Mouse (Mus musculus) midbrain, embryonic 13.5 days (tissue): ENCODE data around the gene Ctdsp1. TPM values are rescaled to one million over a fixed set of nuclear protein-coding genes. Genes with fewer than 3 reads are reported as not detected.
A peak's percentile ranks its signal among the peaks of the same experiment; 100 is the strongest.

Experiments used
- ATAC-seq: fragments of 200-750 bp; cut with Nextera tagmentation; 2 replicates; pipeline ENCODE4 v1.8.0; 2017; ENCODE audit warnings: mild to moderate bottlenecking, moderate TSS enrichment, moderate library complexity
- H3K27ac ChIP-seq: fragments of 300-500 bp; sonication (generic); 2 replicates; pipeline ENCODE4 v1.5.1; 2015; ENCODE audit warnings: inconsistent platforms, mild to moderate bottlenecking, moderate library complexity
- H3K27me3 ChIP-seq: fragments of 300-500 bp; sonication (generic); 2 replicates; pipeline ENCODE4 v1.6.1; 2015; ENCODE audit warnings: mild to moderate bottlenecking, inconsistent platforms
- H3K36me3 ChIP-seq: fragments of 300-500 bp; sonication (generic); 2 replicates; pipeline ENCODE4 v1.6.1; 2015; ENCODE audit warnings: mild to moderate bottlenecking, inconsistent platforms
- H3K4me1 ChIP-seq: fragments of 300-500 bp; sonication (generic); replicated peaks from 2 replicates; pipeline ENCODE4 v1.6.1; 2015; ENCODE audit warnings: inconsistent platforms
- H3K4me2 ChIP-seq: fragments of 300-500 bp; sonication (generic); replicated peaks from 2 replicates; pipeline ENCODE4 v1.6.1; 2015; ENCODE audit warnings: moderate library complexity, mild to moderate bottlenecking, inconsistent platforms
- H3K4me3 ChIP-seq: fragments of 300-500 bp; sonication (generic); replicated peaks from 2 replicates; pipeline ENCODE4 v1.5.1; 2015; ENCODE audit warnings: mild to moderate bottlenecking, inconsistent platforms
- H3K9ac ChIP-seq: fragments of 300-500 bp; sonication (generic); replicated peaks from 2 replicates; pipeline ENCODE4 v1.6.1; 2015; ENCODE audit warnings: mild to moderate bottlenecking, inconsistent platforms
- H3K9me3 ChIP-seq: fragments of 300-500 bp; sonication (generic); 2 replicates; pipeline ENCODE4 v1.6.1; 2016; ENCODE audit warnings: mild to moderate bottlenecking, inconsistent platforms
- WGBS: fragments of 180-500 bp; shearing (Covaris S2); methylation state at CpG from one replicate; pipeline ENCODE4 v1.1.7; 2015; 5-methylcytosine and 5-hydroxymethylcytosine counted together
- polyA plus RNA-seq: library from polyadenylated mRNA; unstranded; fragments of >200 nt; fragmentation: Nextera tagmentation; extraction: Ambion mirVana; gene quantifications from 2 replicates; pipeline ENCODE4 v1.2.1, GENCODE M21; 2015

The Ctdsp1 gene
- 17.2 and 18.6 TPM in 2 replicates for polyA plus RNA-seq

DNA sequence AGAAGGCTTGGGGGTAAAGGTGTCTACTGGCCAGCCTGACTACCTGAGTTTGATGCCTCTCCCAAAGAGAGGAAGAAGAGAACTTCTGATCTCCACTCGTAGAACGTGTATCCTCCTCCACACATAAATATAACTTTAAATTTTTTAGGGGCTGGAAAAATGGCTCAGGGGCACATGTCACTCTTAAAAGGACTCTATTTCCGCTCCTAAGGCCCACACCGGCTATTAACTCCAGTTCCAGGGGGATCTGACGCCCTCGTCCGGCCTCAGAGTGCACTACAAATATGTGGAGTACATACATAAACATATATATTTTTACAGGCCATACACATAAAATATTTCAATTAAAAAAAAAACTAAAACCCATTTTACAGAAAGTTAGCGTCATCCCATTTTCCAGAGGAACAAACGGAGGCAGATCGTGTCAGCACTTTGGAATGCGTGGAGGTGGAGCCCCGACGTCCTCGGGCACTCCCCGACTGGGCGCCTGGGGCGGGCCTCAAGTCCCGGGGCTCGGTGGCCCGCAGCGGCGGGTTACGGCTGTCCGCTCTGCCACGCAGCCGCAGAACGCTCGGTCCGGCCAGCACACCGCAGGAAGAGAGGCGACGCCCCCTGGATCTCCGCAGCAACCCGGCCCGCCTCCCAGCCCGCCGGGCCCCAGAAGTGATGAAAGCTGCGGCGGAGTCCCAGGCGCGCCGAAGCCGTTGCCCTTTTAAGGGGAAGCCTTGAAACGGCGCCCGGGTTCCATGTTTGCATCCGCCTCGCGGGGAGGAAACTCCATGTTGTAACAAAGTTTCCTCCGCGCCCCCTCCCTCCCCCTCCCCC is at the start of gene Ctdsp1:
Ctdsp1 (plus strand) TSS at position 586 of the 825 bp plus-strand sequence.
- H3K4me1 ChIP-seq: peaks cover 46% of the 10 kb centered on the region
- peak within 1 kb of the TSS; percentile 83 for H3K9ac ChIP-seq
- peaks cover 28% of the 10 kb centered on the region for H3K27me3 ChIP-seq
- peaks cover 20% of the 10 kb centered on the region for H3K36me3 ChIP-seq
- no peaks in the 10 kb centered on the region for H3K9me3 ChIP-seq
- ATAC-seq: peak; percentile 76
- H3K4me3 ChIP-seq: peak within 1 kb of the TSS; percentile 88
- peak within 1 kb of the TSS; percentile 95 for H3K4me2 ChIP-seq
- peak within 1 kb of the TSS; percentile 81 for H3K27ac ChIP-seq
- WGBS: 3% methylated on average over 35 of the region's 51 CpGs

DNA sequence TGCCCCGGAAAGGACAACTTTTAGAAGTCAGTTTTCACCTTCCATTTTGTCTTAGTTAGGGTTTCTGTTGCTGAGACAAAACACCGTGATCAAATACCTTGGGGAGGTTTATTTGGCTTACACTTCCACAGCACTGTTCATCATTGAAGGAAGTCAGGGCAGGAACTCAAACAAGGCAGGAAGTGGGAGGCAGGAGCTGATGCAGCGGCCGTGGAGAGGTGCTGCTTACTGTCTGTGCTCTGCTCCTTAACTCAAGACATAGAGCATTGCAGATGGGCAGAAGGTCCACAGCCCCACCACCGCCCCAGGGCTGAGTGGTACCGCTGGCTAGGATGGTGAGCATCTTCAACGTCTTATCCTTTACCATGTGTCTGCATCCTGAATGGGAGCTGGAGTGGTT is 49.4 kb upstream of the Ctdsp1 start:
- Histone ChIP-seq H3K4me1 (peaks cover 15% of the 10 kb centered on the region), H3K36me3 (no peaks in the 10 kb centered on the region), H3K4me2 (no peak overlapping the region), H3K27me3 (no peaks in the 10 kb centered on the region), H3K9ac (no peak overlapping the region), H3K9me3 (no peaks in the 10 kb centered on the region), H3K4me3 (no peak overlapping the region), H3K27ac (no peak overlapping the region)
- 95% methylated on average over 7 of the region's 7 CpGs for WGBS
- no peak for ATAC-seq

GRCm38 (mm10) chr1:74342308-74342707 is 49.0 kb upstream of the Ctdsp1 start:
- H3K4me3 ChIP-seq: no peak overlapping the region
- H3K9ac ChIP-seq: no peak overlapping the region
- H3K4me2 ChIP-seq: no peak overlapping the region
- peaks cover 1% of the 10 kb centered on the region for H3K36me3 ChIP-seq
- WGBS: 93% methylated on average over 1 of the region's 1 CpGs
- peaks cover 15% of the 10 kb centered on the region for H3K4me1 ChIP-seq
- no peaks in the 10 kb centered on the region for H3K27me3 ChIP-seq
- H3K27ac ChIP-seq: no peak overlapping the region
- no peaks in the 10 kb centered on the region for H3K9me3 ChIP-seq
- no peak for ATAC-seq

- WGBS: 68% methylated on average over 5 of the region's 5 CpGs
- ATAC-seq: 0 out of 2 replicates have a peak, but pooled peaks have one; percentile 10
These were observed 48.1 kb upstream of the Ctdsp1 start for GRCm38 (mm10) chr1:74343161-74343560.

DNA sequence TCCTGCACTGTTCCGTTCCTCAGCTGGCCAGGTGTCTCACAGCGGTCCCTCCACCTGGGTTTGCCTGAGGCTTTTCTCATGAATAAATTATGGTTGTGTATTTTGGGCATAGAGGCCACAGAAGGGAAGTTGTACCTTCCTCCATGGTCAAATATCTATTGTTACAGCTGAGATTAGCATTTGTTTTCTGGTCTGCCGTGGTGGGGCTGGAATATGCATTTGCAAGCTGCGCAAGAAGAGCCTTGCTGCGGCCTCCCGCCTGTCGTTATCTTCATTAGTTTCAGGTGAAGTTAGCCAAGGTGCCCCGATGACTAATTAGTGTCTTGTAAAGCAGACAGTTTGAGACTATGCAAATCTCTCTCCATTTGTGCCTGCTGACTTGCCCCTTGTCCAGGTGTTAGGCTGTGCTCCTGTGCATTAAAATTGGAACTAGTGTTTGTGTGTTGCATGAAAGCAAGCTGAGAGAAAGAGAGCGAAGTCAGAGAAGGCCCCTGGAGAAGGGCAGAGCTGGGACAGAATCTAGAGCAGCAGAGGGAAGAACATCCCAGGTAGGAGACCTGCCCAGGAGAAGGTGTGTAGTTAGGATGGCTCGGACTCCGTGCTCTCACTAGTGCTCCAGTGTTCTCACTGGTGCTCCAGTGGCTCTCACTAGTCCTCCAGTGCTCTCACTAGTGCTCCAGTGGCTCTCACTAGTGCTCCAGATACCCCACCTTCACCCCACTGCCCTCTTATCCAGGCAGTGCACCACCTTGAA is 47.0 kb upstream of the Ctdsp1 start:
- Histone ChIP-seq H3K27ac (no peak overlapping the region), H3K27me3 (no peaks in the 10 kb centered on the region), H3K9me3 (no peaks in the 10 kb centered on the region), H3K4me1 (peaks cover 11% of the 10 kb centered on the region), H3K4me2 (no peak overlapping the region), H3K36me3 (peaks cover 13% of the 10 kb centered on the region), H3K9ac (no peak overlapping the region), H3K4me3 (no peak overlapping the region)
- 79% methylated on average over 11 of the region's 11 CpGs for WGBS
- ATAC-seq: no peak; the same call in 1 of the 2 replicates

More at GRCm38 (mm10) chr1:74343161-74343560, 48.1 kb upstream of the Ctdsp1 start:
- no peak overlapping the region for H3K4me2 ChIP-seq
- peaks cover 5% of the 10 kb centered on the region for H3K36me3 ChIP-seq
- H3K9me3 ChIP-seq: no peaks in the 10 kb centered on the region
- no peak overlapping the region for H3K9ac ChIP-seq
- H3K4me3 ChIP-seq: no peak overlapping the region
- H3K27ac ChIP-seq: no peak overlapping the region
- H3K4me1 ChIP-seq: peaks cover 15% of the 10 kb centered on the region
- no peaks in the 10 kb centered on the region for H3K27me3 ChIP-seq

GRCm38 (mm10) chr1:74351185-74351769 is 40.0 kb upstream of the Ctdsp1 start:
- no peak overlapping the region for H3K27ac ChIP-seq
- no peak overlapping the region for H3K9ac ChIP-seq
- H3K4me2 ChIP-seq: no peak overlapping the region
- no peaks in the 10 kb centered on the region for H3K9me3 ChIP-seq
- H3K27me3 ChIP-seq: no peaks in the 10 kb centered on the region
- H3K4me3 ChIP-seq: no peak overlapping the region
- H3K36me3 ChIP-seq: peaks cover 52% of the 10 kb centered on the region
- H3K4me1 ChIP-seq: no peaks in the 10 kb centered on the region
- no peak for ATAC-seq
- WGBS: 90% methylated on average over 13 of the region's 13 CpGs

DNA sequence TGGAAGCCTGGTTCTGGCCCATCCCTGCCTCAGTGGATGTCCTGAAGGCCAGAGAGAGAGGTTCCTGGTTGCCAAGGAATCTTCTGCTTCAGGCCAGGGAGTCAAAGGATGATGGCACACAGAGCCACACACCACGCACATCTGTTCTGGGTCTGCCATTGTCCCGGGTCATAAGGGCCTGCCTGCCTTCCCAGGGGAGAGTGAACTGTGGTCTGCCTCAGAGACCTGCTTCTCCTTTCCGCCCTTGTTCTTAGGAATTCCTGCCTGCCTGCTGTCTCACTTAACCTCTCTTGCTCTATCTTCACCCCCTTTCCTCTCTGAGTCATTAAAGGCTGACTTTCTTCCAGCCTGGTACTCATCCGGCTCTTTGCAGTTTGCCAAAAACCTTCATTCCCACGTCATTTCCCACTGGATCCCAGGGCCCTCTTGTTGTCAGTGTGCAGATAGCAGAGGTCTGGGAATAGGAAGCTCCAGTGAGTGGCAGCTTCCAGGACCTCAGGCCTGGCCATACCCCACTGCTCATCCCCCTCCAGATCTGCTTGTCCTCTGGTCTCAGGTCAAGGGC is 38.7 kb upstream of the Ctdsp1 start:
- Histone ChIP-seq H3K4me3 (no peak overlapping the region), H3K36me3 (peaks cover 48% of the 10 kb centered on the region), H3K9me3 (no peaks in the 10 kb centered on the region), H3K4me1 (no peaks in the 10 kb centered on the region), H3K27ac (no peak overlapping the region), H3K27me3 (no peaks in the 10 kb centered on the region), H3K9ac (no peak overlapping the region), H3K4me2 (no peak overlapping the region)
- no peak for ATAC-seq
- 91% methylated on average over 5 of the region's 5 CpGs for WGBS

GRCm38 (mm10) chr1:74353453-74354229 is 37.7 kb upstream of the Ctdsp1 start:
- no peak for ATAC-seq
- Histone ChIP-seq H3K9ac (no peak overlapping the region), H3K9me3 (no peaks in the 10 kb centered on the region), H3K27ac (no peak overlapping the region), H3K4me2 (no peak overlapping the region), H3K27me3 (no peaks in the 10 kb centered on the region), H3K4me1 (no peaks in the 10 kb centered on the region), H3K4me3 (no peak overlapping the region), H3K36me3 (peaks cover 46% of the 10 kb centered on the region)
- 90% methylated on average over 9 of the region's 9 CpGs for WGBS

- no peak overlapping the region for H3K4me2 ChIP-seq
- no peak overlapping the region for H3K9ac ChIP-seq
- H3K4me3 ChIP-seq: no peak overlapping the region
- peaks cover 17% of the 10 kb centered on the region for H3K36me3 ChIP-seq
- no peak overlapping the region for H3K27ac ChIP-seq
- no peaks in the 10 kb centered on the region for H3K9me3 ChIP-seq
- no peaks in the 10 kb centered on the region for H3K27me3 ChIP-seq
- no peak for ATAC-seq
- H3K4me1 ChIP-seq: no peaks in the 10 kb centered on the region
These were observed 33.8 kb upstream of the Ctdsp1 start for GRCm38 (mm10) chr1:74357531-74357930.

- 91% methylated on average over 5 of the region's 5 CpGs for WGBS
- ATAC-seq: no peak
- Histone ChIP-seq H3K9me3 (no peaks in the 10 kb centered on the region), H3K4me3 (no peak overlapping the region), H3K4me2 (no peak overlapping the region), H3K36me3 (no peaks in the 10 kb centered on the region), H3K4me1 (no peaks in the 10 kb centered on the region), H3K27me3 (no peaks in the 10 kb centered on the region), H3K9ac (no peak overlapping the region), H3K27ac (no peak overlapping the region)
These were observed 31.3 kb upstream of the Ctdsp1 start for GRCm38 (mm10) chr1:74359952-74360517.

DNA sequence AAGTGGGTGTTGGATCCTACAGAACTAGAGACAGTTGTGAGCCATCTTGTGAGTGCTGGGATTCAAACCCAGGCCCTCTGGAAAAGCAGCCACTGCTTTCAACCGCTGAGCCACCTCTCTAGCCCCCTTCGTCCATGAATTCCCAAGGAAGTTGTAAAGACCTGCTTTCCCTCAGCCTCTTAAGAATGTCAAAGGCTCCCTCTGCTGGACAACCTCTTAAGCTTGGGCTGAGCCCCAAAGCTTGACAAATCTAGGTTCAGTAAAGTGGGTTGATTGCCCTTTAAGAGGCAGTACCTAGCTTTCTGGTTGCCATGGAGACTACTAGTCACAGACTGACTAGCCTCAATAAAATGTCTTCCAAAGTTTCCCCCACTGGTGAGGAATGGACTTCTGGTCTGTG is 29.5 kb upstream of the Ctdsp1 start, which contains the start of gene Catip:
Catip (plus strand) TSS at position 297 of the 400 bp plus-strand sequence.
- no peaks in the 10 kb centered on the region for H3K4me1 ChIP-seq
- WGBS: 2% methylated on average over 2 of the region's 2 CpGs
- peak; percentile 71 for ATAC-seq
- no peaks in the 10 kb centered on the region for H3K36me3 ChIP-seq
- no peak within 1 kb of the TSS for H3K4me3 ChIP-seq
- no peak within 1 kb of the TSS for H3K9ac ChIP-seq
- no peak within 1 kb of the TSS for H3K4me2 ChIP-seq
- H3K27me3 ChIP-seq: no peaks in the 10 kb centered on the region
- no peaks in the 10 kb centered on the region for H3K9me3 ChIP-seq
- H3K27ac ChIP-seq: no peak within 1 kb of the TSS
